Comparison of ENCODE assay signal across 10 mouse cellular contexts in the genomic region with DNA sequence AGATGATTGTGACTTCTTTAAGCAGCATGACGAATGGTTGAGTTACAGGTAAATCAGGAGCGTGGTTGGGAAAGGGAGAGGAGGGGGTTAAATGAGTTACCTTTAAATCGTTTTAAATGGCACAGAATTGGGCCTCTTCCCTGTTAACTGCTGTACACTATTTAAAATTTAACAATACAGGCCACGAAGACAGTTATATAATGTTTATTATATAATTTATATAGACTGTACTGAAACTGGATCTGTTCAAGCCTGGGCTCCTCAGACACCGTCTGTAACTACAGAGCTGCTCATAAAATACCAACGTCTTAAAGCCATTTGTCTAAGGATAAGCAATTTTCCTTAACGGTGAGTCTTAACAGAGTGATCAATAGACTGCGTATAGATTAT. TPM values are rescaled to one million over a fixed set of nuclear protein-coding genes. Genes with fewer than 3 reads are reported as not detected.
A peak's percentile ranks its signal among the peaks of the same experiment; 100 is the strongest.
DNase-seq lines count a peak whose midpoint lies in the region; ATAC-seq and TF ChIP-seq lines count a peak whose summit lies in the region.
"Had no signal": no experiment of that assay in that cellular context is flagged by ENCODE, and none has a peak within 500 bp of the region (broad histone marks: within the 10 kb centered on the region; RNA-seq: fewer than 3 reads in every experiment).

No protein-coding gene starts in this region.

- peak overlapping the region; percentile 90 for H3K4me3 ChIP-seq in lung, adult 2 months (replicated peaks; ENCODE audit: extremely low read depth, low read depth, low read length)
- peak overlapping the region; percentile 69 for H3K4me3 ChIP-seq in embryonic facial prominence, embryonic 15.5 days (replicated peaks)
- H3K4me3 ChIP-seq in intestine, postnatal 0 days (ENCODE audit: low read depth, low read length) = peak overlapping the region; percentile 56
- peak overlapping the region; percentile 83 for H3K4me3 ChIP-seq in neural tube, embryonic 14.5 days (ENCODE audit: low read depth, low read length)

- peaks cover 8% of the 10 kb centered on the region for H3K27me3 ChIP-seq in embryonic facial prominence, embryonic 15.5 days
- no peaks in the 10 kb centered on the region for H3K27me3 ChIP-seq in intestine, postnatal 0 days (replicated peaks; ENCODE audit: control insufficient read depth, insufficient read depth, low read length)
- no peaks in the 10 kb centered on the region for H3K27me3 ChIP-seq in neural tube, embryonic 14.5 days (ENCODE audit: control insufficient read depth, insufficient read depth, low read length)

- H3K27ac ChIP-seq in embryonic facial prominence, embryonic 15.5 days (replicated peaks) = peak overlapping the region; percentile 100; the same call in 1 of the 2 replicates
- no peak overlapping the region for H3K27ac ChIP-seq in intestine, postnatal 0 days (ENCODE audit: low read depth, low read length)
- peak overlapping the region; percentile 100 for H3K27ac ChIP-seq in neural tube, embryonic 14.5 days (ENCODE audit: low read depth, low read length)

- H3K36me3 ChIP-seq in embryonic facial prominence, embryonic 15.5 days = peaks cover 4% of the 10 kb centered on the region; the same call in 1 of the 2 replicates
- H3K36me3 ChIP-seq in intestine, postnatal 0 days (ENCODE audit: control insufficient read depth, insufficient read depth) = peaks cover 8% of the 10 kb centered on the region; the same call in 1 of the 2 replicates
- no peaks in the 10 kb centered on the region for H3K36me3 ChIP-seq in neural tube, embryonic 14.5 days (ENCODE audit: control insufficient read depth, insufficient read depth, low read length)

- TF ChIP-seq POLR2A in lung, adult 2 months (IDR thresholded peaks at IDR 0.05; ENCODE audit: borderline replicate concordance, extremely low read depth, low read depth, low read length) = no peak

- 21% methylated on average over 8 of the region's 8 CpGs for WGBS in lung, adult 2 months
- WGBS in embryonic facial prominence, embryonic 15.5 days = 17% methylated on average over 8 of the region's 8 CpGs
- WGBS in intestine, postnatal 0 days = 6% methylated on average over 8 of the region's 8 CpGs
- WGBS in neural tube, embryonic 14.5 days = 20% methylated on average over 8 of the region's 8 CpGs

- no peak for DNase-seq in lung, adult 2 months
- no peak for DNase-seq in lung, adult 18-20 months
- DNase-seq in ovary, postnatal 14 days (ENCODE audit: low spot score) = no peak
- no peak for DNase-seq in frontal cortex, postnatal 10 days (ENCODE audit: low spot score in 2 of 2)
- no peak for DNase-seq in layer of hippocampus, adult 9-10 months (ENCODE audit: low spot score)
- DNase-seq: adrenal gland, postnatal 25 days; kidney, adult 18-20 months had no signal

- peaks cover 4% of the 10 kb centered on the region for H3K4me1 ChIP-seq in lung, adult 2 months (ENCODE audit: control insufficient read depth, insufficient read depth, low read length)
- peaks cover 41% of the 10 kb centered on the region for H3K4me1 ChIP-seq in embryonic facial prominence, embryonic 15.5 days
- peaks cover 8% of the 10 kb centered on the region; the same call in 1 of the 2 replicates for H3K4me1 ChIP-seq in intestine, postnatal 0 days (replicated peaks; ENCODE audit: control insufficient read depth, insufficient read depth, low read length)
- peaks cover 38% of the 10 kb centered on the region for H3K4me1 ChIP-seq in neural tube, embryonic 14.5 days (ENCODE audit: control insufficient read depth, insufficient read depth, low read length)

- no peaks in the 10 kb centered on the region for H3K9me3 ChIP-seq in embryonic facial prominence, embryonic 15.5 days (replicated peaks)
- no peaks in the 10 kb centered on the region for H3K9me3 ChIP-seq in intestine, postnatal 0 days (ENCODE audit: control insufficient read depth)
- no peaks in the 10 kb centered on the region for H3K9me3 ChIP-seq in neural tube, embryonic 14.5 days (ENCODE audit: control insufficient read depth, low read length)

- peak overlapping the region; percentile 93 for H3K4me2 ChIP-seq in embryonic facial prominence, embryonic 15.5 days (replicated peaks)
- H3K4me2 ChIP-seq in intestine, postnatal 0 days (replicated peaks; ENCODE audit: low read depth) = peak overlapping the region; percentile 78
- peak overlapping the region; percentile 73 for H3K4me2 ChIP-seq in neural tube, embryonic 14.5 days (ENCODE audit: low read depth, low read length)

- peak overlapping the region; percentile 86 for H3K9ac ChIP-seq in embryonic facial prominence, embryonic 15.5 days
- H3K9ac ChIP-seq in intestine, postnatal 0 days (ENCODE audit: low read depth, low read length) = peak overlapping the region; percentile 61
- H3K9ac ChIP-seq in neural tube, embryonic 14.5 days (replicated peaks; ENCODE audit: low read depth, low read length) = peak overlapping the region; percentile 91

- no peak for TF ChIP-seq CTCF in lung, adult 2 months (IDR thresholded peaks at IDR 0.05; ENCODE audit: insufficient read depth, low read length)
- TF ChIP-seq CTCF in intestine, postnatal 0 days (IDR thresholded peaks at IDR 0.05; ENCODE audit: low read depth) = no peak

- no peak for ATAC-seq in embryonic facial prominence, embryonic 15.5 days (ENCODE audit: insufficient number of reproducible peaks, low FRiP score, low TSS enrichment, low read depth)
- ATAC-seq in intestine, postnatal 0 days = no peak
- ATAC-seq in neural tube, embryonic 14.5 days (ENCODE audit: low read depth) = no peak

RNA-seq across cellular contexts. Expression of a gene that starts 1.4 kb away (rescaled TPM):
- 19.7 and 25.5 TPM in 2 replicates for polyA plus RNA-seq in lung, adult 2 months (2012; rRNA removed)
- polyA plus RNA-seq in embryonic facial prominence, embryonic 15.5 days (2015; fragmentation: Nextera tagmentation; extraction: Ambion mirVana) = 37.0 and 38.3 TPM in 2 replicates
- polyA plus RNA-seq in intestine, postnatal 0 days (2015; fragmentation: Nextera tagmentation; extraction: Ambion mirVana) = 15.8 and 16.7 TPM in 2 replicates
- 80.7 and 98.2 TPM in 2 replicates for polyA plus RNA-seq in neural tube, embryonic 14.5 days (2014; fragmentation: Nextera tagmentation; extraction: Ambion mirVana)

RNA-seq across cellular contexts. Expression of a gene that starts 1.4 kb away (rescaled TPM):
- 0.97 and 1.1 TPM in 2 replicates for polyA plus RNA-seq in lung, adult 2 months (2012; rRNA removed)
- polyA plus RNA-seq in embryonic facial prominence, embryonic 15.5 days (2015; fragmentation: Nextera tagmentation; extraction: Ambion mirVana) = 0.42 and 0.59 TPM in 2 replicates
- 0.08 and 0.12 TPM in 2 replicates for polyA plus RNA-seq in intestine, postnatal 0 days (2015; fragmentation: Nextera tagmentation; extraction: Ambion mirVana)
- 0.80 and 1.5 TPM in 2 replicates for polyA plus RNA-seq in neural tube, embryonic 14.5 days (2014; fragmentation: Nextera tagmentation; extraction: Ambion mirVana)

RNA-seq across cellular contexts. Expression of a gene that starts 7.1 kb away (rescaled TPM):
- polyA plus RNA-seq in lung, adult 2 months (2012; rRNA removed) = 0.62 and 2.4 TPM in 2 replicates
- 43.6 and 55.8 TPM in 2 replicates for polyA plus RNA-seq in embryonic facial prominence, embryonic 15.5 days (2015; fragmentation: Nextera tagmentation; extraction: Ambion mirVana)
- polyA plus RNA-seq in intestine, postnatal 0 days (2015; fragmentation: Nextera tagmentation; extraction: Ambion mirVana) = 6.9 and 7.8 TPM in 2 replicates
- polyA plus RNA-seq in neural tube, embryonic 14.5 days (2014; fragmentation: Nextera tagmentation; extraction: Ambion mirVana) = 115 and 117 TPM in 2 replicates

RNA-seq across cellular contexts. Expression of a gene that starts 17.1 kb away (rescaled TPM):
- polyA plus RNA-seq in lung, adult 2 months (2012; rRNA removed) = 190 and 269 TPM in 2 replicates
- polyA plus RNA-seq in embryonic facial prominence, embryonic 15.5 days (2015; fragmentation: Nextera tagmentation; extraction: Ambion mirVana) = 243 and 249 TPM in 2 replicates
- polyA plus RNA-seq in intestine, postnatal 0 days (2015; fragmentation: Nextera tagmentation; extraction: Ambion mirVana) = 113 and 117 TPM in 2 replicates
- 661 and 689 TPM in 2 replicates for polyA plus RNA-seq in neural tube, embryonic 14.5 days (2014; fragmentation: Nextera tagmentation; extraction: Ambion mirVana)

RNA-seq across cellular contexts. Expression of a gene that starts 22.0 kb away (rescaled TPM):
- 31.4 and 38.3 TPM in 2 replicates for polyA plus RNA-seq in lung, adult 2 months (2012; rRNA removed)
- 23.3 and 24.1 TPM in 2 replicates for polyA plus RNA-seq in embryonic facial prominence, embryonic 15.5 days (2015; fragmentation: Nextera tagmentation; extraction: Ambion mirVana)
- polyA plus RNA-seq in intestine, postnatal 0 days (2015; fragmentation: Nextera tagmentation; extraction: Ambion mirVana) = 8.9 and 9.7 TPM in 2 replicates
- polyA plus RNA-seq in neural tube, embryonic 14.5 days (2014; fragmentation: Nextera tagmentation; extraction: Ambion mirVana) = 20.4 TPM in 2 replicates
